Mouse (Mus musculus) olfactory bulb, adult 2 months (tissue): ENCODE measurements around the gene Vsig2. TPM values are rescaled to one million over a fixed set of nuclear protein-coding genes. Genes with fewer than 3 reads are reported as not detected.

Experiments
- H3K27ac ChIP-seq: fragments of 200-500 bp; 2 replicates; pipeline ENCODE4 v1.5.1; 2012; ENCODE audit warnings: low read depth, low read length; ENCODE audit not compliant: insufficient read depth
- H3K4me1 ChIP-seq: fragments of 200-500 bp; 2 replicates; pipeline ENCODE4 v1.6.1; 2012; ENCODE audit warnings: low read length; ENCODE audit not compliant: control insufficient read depth, insufficient read depth
- H3K4me3 ChIP-seq: fragments of 200-500 bp; 2 replicates; pipeline ENCODE4 v1.5.1; 2012; ENCODE audit warnings: mild to moderate bottlenecking, low read depth, low read length, moderate library complexity; ENCODE audit not compliant: insufficient read depth
- CTCF ChIP-seq: fragments of 200-500 bp; IDR thresholded peaks from 2 replicates; pipeline ENCODE4 v1.5.1; 2012; ENCODE audit warnings: low read depth, mild to moderate bottlenecking, low read length, moderate library complexity; ENCODE audit not compliant: insufficient read depth
- POLR2A ChIP-seq: fragments of 200-500 bp; IDR thresholded peaks from 2 replicates; pipeline ENCODE4 v1.6.1; 2012; ENCODE audit warnings: mild to moderate bottlenecking, low read depth, low read length, moderate library complexity; ENCODE audit not compliant: insufficient read depth
- WGBS: fragments of 180-500 bp; shearing (Covaris S2); methylation state at CpG from one replicate; pipeline ENCODE4 v1.1.7; 2018; 5-methylcytosine and 5-hydroxymethylcytosine counted together
- polyA plus RNA-seq: library from polyadenylated mRNA; stranded (reverse); fragments of >200 nt; gene quantifications from 2 replicates; pipeline ENCODE4 v1.2.4, GENCODE M21; 2012; ENCODE audit warnings: low replicate concordance; ENCODE audit not compliant: missing spikeins, insufficient read depth, insufficient read length

Gene Vsig2
- polyA plus RNA-seq, 1 experiment = not detected

DNA sequence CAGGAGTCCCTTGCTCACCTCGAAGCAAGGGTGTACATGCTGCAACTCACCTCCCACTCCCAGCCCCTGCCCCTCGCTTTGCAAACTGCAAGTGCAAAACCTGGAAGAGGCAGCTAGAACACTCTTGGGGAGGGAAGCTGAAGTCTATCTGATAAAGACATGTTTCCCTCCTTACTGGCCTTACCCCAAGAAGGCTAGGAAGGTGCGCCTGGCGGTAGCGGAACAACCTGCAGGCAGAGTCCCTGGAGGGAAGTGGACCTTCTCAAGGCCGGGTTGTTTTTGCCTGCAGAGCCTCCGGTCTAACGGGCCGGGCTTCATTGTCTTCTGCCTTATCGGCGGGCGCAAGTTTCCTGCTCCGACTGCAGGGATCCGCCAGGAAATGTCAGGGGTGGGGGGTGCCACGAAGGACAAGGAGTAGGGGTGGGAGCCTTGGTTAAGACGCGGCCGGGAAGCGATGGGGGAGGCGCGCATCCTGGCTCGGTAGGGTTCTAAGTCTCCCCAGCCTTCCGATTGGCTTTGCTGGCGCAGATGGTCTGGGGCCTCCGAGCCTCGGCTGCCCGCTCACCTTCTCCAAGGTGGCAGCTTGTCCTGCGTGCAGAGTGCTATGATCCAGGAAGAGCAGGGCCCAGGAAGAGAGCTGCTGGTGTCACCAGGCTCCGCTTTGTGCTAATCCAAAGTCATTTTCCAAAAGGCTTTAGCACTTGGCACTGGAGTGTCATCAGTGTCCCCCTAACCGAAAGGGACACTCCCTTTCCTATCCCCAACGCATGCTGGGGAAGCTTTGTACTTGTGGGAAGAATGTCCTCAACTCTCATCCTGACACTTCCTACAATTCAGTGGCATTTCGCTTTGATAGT lies 8.8 kb upstream of the Vsig2 start:
- 17% methylated on average over 32 of the region's 32 CpGs for WGBS

DNA sequence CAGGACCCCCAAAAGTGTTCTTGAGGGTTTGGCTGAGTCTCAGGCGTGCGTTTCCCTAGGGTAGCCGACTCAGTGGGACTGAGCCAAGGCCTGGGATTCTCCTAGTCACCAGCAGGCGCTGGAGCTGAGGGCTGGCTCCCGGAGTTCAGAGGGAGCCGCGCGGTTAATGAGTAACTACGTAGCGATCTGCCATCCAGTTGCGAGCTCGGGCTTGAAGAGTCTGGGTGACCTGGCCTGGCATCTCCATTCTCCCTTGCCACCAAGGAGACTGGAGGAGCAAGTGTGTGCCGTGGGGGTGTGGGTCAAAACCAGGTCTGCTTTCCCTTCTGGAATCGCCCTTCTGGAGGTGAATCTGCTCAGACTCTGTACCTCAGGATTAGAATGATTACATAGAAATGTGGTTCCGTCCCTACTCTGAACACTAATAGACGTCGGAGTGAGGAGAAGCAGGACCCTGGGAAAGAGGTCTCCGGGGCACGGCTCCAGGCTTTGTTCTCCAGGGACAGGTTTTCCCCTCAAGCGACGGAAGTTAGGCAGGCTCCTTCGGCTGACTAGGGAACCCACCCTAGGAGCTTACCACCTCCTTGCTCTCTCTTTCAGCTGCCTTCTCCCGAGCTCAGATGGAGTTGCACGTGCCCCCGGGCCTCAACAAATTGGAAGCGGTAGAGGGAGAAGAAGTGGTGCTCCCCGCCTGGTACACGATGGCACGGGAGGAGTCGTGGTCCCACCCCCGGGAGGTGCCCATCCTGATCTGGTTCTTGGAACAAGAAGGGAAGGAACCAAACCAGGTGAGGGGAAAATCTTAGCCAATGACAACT lies 8.0 kb upstream of the Vsig2 start:
- 10% methylated on average over 31 of the region's 31 CpGs for WGBS
- Histone ChIP-seq H3K4me1 (peaks cover 24% of the 10 kb centered on the region), H3K4me3 (peak overlapping the region; percentile 35), H3K27ac (no peak overlapping the region)
- TF ChIP-seq POLR2A (0 out of 2 replicates have a peak, but pooled peaks have one; percentile 5), CTCF (peak; percentile 34; the same call in 1 of the 2 replicates)

More for the DNA sequence above, 8.8 kb upstream of the Vsig2 start:
- Histone ChIP-seq H3K4me1 (peaks cover 24% of the 10 kb centered on the region), H3K27ac (no peak overlapping the region), H3K4me3 (peak overlapping the region; percentile 35)
- TF ChIP-seq POLR2A (no peak), CTCF (peak; percentile 6; the same call in 1 of the 2 replicates)

DNA sequence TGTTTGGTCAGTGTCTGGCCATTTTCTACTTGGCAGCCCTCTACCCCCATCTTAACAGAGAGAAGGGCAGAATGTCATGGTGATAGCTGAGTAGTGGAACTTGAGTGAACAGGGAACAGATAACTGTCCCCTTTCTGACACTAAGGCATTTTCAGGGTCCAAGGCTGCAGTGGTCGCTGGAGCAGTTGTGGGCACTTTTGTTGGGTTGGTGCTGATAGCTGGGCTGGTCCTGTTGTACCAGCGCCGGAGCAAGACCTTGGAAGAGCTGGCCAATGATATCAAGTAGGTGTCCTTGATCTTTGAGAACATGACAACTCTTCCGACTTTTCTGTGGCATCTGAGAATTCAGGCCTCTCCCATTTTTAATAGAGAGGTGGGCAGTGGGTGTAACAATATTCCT lies 2.2 kb upstream of the Vsig2 start:
- Histone ChIP-seq H3K4me3 (no peak overlapping the region), H3K27ac (no peak overlapping the region), H3K4me1 (peaks cover 3% of the 10 kb centered on the region; the same call in 1 of the 2 replicates)
- TF ChIP-seq CTCF (no peak), POLR2A (no peak)
- WGBS = 83% methylated on average over 4 of the region's 4 CpGs

DNA sequence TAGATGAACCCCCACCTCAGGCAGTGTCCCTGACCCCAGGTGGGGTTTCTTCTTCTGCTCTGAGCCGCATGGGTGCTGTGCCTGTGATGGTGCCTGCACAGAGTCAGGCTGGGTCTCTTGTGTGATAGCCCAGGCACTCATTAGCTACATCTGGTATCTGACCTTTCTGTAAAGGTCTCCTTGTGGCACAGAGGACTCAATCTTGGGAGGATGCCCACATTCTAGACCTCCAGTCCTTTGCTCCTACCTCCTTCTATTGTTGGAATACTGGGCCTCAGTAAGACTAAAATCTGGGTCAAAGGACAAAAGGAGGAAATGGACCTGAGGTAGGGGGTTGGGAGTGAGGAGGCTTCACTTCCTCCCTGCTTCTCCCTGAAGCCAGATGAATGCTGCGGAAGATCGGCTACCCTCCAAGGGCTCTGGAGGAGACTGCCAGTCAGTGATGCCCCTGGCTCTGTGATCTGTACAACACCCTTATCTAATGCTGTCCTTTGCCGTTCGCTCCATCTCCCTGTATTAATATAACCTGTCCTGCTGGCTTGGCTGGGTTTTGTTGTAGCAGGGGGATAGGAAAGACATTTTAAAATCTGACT lies 1.3 kb upstream of the Vsig2 start:
- H3K27ac ChIP-seq = no peak overlapping the region
- WGBS = 88% methylated on average over 5 of the region's 5 CpGs
- peaks cover 3% of the 10 kb centered on the region; the same call in 1 of the 2 replicates for H3K4me1 ChIP-seq
- no peak overlapping the region for H3K4me3 ChIP-seq
- TF ChIP-seq CTCF (no peak), POLR2A (no peak)

DNA sequence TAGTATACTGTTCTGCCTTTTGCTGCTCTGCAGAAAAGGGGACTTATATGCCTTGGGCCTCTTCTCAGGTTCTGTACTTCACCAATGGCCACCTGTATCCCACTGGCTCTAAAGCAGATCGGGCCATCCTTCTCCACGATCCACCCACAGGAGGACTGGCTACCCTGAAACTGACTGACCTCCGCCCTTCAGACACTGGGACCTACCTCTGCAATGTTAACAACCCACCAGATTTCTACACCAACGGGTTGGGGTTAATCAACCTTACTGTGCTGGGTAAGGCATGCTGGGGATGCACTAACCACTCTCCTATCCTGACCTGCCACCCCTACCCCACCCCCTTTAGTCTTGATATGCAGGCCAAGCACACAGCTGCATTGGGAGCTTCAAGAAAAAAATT lies 1.2 kb downstream of the Vsig2 start:
- Histone ChIP-seq H3K27ac (no peak overlapping the region), H3K4me3 (no peak overlapping the region), H3K4me1 (peaks cover 13% of the 10 kb centered on the region)
- no peak for TF ChIP-seq CTCF
- TF ChIP-seq POLR2A = no peak
- WGBS = 89% methylated on average over 4 of the region's 4 CpGs

DNA sequence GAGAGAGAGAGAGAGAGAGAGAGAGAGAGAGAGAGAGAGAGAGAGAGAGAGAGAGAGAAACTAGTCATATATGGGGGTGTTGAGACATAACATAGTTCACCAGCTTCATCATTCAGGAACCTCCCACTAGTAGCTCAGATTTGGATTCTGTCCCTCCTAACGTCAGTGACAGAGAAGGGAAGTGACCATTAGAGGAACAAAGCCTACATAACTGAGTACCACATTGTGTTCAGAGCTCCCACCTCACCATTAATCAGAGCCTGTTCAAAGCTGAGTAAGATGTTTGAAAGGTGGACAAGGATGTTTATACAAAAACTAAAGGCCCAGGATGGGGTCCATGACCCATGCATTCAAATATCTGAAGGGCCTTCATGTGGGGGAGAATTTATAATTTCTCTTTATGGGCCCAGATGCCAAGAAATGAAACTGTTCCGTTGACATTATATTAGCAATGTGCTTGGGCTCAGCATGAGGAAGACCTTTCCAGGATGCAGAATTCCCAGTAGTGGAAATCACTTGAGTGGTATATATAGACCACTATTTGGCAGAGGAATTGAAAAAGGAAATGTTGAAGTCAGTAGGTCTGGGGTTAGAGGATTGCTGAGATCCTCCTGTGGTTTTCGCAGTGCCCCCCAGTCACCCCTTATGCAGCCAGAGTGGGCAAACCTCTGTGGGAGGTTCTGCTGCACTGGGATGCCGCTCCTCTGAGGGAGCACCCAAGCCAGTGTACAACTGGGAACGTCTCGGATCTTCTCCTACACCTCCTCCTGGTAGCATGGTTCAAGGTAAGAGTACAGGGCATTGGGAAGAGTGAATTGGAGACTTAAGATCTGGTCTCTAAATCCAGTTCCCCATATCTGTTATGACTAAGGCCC lies 1.9 kb downstream of the Vsig2 start:
- 73% methylated on average over 6 of the region's 6 CpGs for whole genome bisulfite sequencing
- H3K4me1 ChIP-seq = peaks cover 16% of the 10 kb centered on the region
- H3K4me3 ChIP-seq = no peak overlapping the region
- TF ChIP-seq POLR2A (no peak), CTCF (no peak)
- no peak overlapping the region for H3K27ac ChIP-seq

DNA sequence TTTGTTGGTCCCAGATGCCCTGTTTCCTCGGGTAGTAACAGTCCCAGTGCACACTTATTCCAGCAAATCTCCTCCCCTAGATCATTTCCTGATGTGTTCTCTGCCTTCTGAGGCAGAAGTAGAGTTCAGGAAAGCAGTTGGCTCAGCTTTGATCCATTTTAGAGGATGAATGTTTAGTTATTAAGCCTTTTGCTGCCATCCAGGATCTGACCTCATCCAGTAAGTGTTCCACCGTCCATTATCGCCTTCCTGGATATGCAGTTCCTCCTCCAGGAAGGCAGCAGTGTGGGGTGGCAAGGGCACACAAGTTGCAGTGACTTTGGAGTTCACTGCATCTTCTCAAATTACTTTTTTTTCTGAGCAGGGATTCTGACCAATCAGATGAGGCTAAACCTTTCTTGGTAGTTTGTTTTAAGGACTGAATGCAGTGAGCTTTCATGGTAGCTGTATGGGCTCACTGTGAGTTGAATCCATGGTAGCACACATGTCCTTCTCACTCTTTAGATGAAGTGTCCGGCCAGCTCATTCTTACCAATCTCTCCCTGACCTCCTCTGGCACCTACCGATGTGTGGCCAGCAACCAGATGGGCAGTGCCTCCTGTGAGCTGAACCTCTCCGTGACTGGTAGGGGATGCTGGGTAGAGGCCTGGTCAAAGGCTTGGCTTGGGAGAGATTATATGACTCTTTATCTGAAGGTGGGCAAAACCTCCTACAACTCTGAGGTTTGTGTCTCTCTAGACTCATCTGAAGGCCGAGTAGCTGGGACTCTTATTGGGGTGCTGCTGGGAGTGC lies 3.0 kb downstream of the Vsig2 start:
- Histone ChIP-seq H3K4me1 (peaks cover 16% of the 10 kb centered on the region), H3K4me3 (no peak overlapping the region), H3K27ac (no peak overlapping the region)
- 78% methylated on average over 7 of the region's 7 CpGs for WGBS
- TF ChIP-seq CTCF = no peak
- TF ChIP-seq POLR2A = no peak
